Mouse (Mus musculus) embryonic facial prominence, embryonic 10.5 days (tissue): ENCODE results near the gene Agap1. TPM values are rescaled to one million over a fixed set of nuclear protein-coding genes. Genes with fewer than 3 reads are reported as not detected.

Experiments used
- DNase-seq: peaks from one replicate; pipeline ENCODE4 v3.0.0-alpha.2; 2017; ENCODE audit warnings: low spot score
- H3K27ac ChIP-seq: fragments of 300-500 bp; sonication (generic); replicated peaks from 2 replicates; pipeline ENCODE4 v1.5.1; 2016; ENCODE audit warnings: mild to moderate bottlenecking
- H3K27me3 ChIP-seq: fragments of 300-500 bp; sonication (generic); replicated peaks from 2 replicates; pipeline ENCODE4 v1.6.1; 2016; ENCODE audit warnings: low read depth, mild to moderate bottlenecking; ENCODE audit not compliant: poor library complexity, severe bottlenecking
- H3K36me3 ChIP-seq: fragments of 300-500 bp; sonication (generic); replicated peaks from 2 replicates; pipeline ENCODE4 v1.6.1; 2016; ENCODE audit warnings: mild to moderate bottlenecking, moderate library complexity
- H3K4me1 ChIP-seq: fragments of 300-500 bp; sonication (generic); 2 replicates; pipeline ENCODE4 v1.6.1; 2016
- H3K4me3 ChIP-seq: fragments of 300-500 bp; sonication (generic); 2 replicates; pipeline ENCODE4 v1.5.1; 2016; ENCODE audit warnings: mild to moderate bottlenecking, moderate library complexity
- H3K9me3 ChIP-seq: fragments of 300-500 bp; sonication (generic); 2 replicates; pipeline ENCODE4 v1.6.1; 2016; ENCODE audit warnings: mild to moderate bottlenecking
- WGBS: fragments of 180-500 bp; shearing (Covaris S2); methylation state at CpG from one replicate; pipeline ENCODE4 v1.1.7; 2016; 5-methylcytosine and 5-hydroxymethylcytosine counted together
- polyA plus RNA-seq: library from polyadenylated mRNA; unstranded; fragments of >200 nt; fragmentation: Nextera tagmentation; extraction: Ambion mirVana; gene quantifications from 2 replicates; pipeline ENCODE4 v1.2.1, GENCODE M21; 2016

Gene Agap1
- polyA plus RNA-seq, 1 experiment from 2014 or later = 13.6 TPM

DNA sequence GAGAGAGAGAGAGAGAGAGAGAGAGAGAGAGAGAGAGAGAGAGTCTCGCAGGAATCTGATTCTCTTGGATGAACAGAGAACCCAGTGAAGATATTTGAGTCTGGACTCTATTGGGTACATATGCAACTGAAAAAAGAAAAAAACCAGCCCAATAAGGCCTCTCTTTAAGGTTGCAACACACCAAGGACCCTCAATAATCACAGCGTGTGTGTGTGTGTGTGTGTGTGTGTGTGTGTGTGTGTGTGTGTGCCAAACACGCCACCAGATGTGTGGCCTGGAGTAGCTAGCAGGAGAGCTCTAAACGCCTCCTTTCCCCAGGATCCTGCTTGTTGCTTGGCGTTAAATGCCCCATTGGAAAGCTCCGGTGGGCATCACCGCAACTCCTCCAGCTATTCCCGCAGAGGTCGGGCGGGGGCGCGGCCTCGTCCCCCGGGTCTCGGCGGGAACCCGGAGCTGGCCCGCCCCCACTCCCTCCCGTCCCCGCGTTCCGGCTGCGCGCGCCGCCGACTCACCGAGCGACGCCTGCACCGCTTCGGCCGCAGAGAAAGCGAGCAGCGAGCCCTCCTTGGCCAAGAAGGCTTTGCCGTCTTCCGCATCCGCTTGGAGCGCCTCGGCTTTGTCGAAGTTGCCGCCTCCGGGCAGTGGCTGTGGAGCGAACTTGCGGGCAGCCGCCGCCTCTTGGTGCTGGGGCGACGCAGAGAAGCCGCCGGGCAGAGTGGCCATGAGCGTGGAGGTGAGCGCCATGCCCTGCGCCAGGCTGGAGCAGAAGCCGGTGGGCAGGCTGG is 475.3 kb downstream of the Agap1 start:
- Histone ChIP-seq H3K27me3 (peaks cover 100% of the 10 kb centered on the region), H3K36me3 (no peaks in the 10 kb centered on the region), H3K27ac (peak overlapping the region; percentile 82), H3K4me3 (peak overlapping the region; percentile 63), H3K9me3 (no peaks in the 10 kb centered on the region), H3K4me1 (peaks cover 88% of the 10 kb centered on the region)
- WGBS = under 1% methylated on average over 55 of the region's 55 CpGs
- peak; percentile 80 for DNase-seq

DNA sequence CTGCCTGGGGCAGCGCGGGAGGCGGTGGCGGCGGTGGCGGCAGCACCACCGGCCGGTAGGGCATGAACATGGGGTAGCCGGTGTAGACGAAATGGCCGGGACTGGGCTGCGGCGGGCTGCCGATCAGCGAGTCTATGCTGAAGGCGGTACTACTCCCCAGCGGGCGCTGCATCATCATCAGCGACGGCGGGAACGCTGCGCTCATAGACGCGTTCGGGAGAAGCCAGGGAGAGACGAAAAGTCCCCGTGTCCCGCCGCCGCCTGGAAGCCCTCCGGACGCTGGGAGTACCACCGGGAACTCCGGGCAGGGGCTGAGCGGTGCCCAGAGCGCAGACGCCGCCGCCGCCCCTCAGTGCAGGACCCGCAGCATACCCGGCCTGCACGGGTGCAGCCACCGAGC is 475.9 kb downstream of the Agap1 start:
- H3K9me3 ChIP-seq = no peaks in the 10 kb centered on the region
- H3K4me3 ChIP-seq = peak overlapping the region; percentile 63
- H3K27me3 ChIP-seq = peaks cover 100% of the 10 kb centered on the region
- peak overlapping the region; percentile 82 for H3K27ac ChIP-seq
- H3K4me1 ChIP-seq = peaks cover 88% of the 10 kb centered on the region
- H3K36me3 ChIP-seq = no peaks in the 10 kb centered on the region
- peak; percentile 66 for DNase-seq
- under 1% methylated on average over 45 of the region's 45 CpGs for WGBS

DNA sequence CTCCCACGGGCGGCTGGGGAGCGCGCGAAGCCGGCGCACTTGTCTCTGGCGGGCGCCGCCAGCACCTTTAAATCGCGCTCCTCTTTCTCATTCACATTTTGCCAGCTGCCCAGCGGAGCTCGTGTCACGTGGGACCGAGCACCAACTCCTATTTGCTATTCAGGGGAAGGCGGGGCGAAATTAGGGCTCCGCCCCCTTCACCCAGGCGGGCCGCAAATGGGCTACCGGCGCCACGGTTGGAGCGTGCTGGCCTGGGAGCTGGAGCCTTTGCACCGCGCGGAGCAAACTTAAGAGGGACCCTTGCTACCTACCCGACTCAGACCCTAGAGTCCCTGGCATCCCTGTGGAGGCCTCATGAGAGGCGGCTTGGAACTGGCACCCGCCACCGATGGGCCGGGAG is 476.5 kb downstream of the Agap1 start, which contains the start of gene Gbx2:
Gene Gbx2 (minus strand): TSS at position 60 of the 400 bp plus-strand sequence.
- Histone ChIP-seq H3K27me3 (peaks cover 100% of the 10 kb centered on the region), H3K9me3 (no peaks in the 10 kb centered on the region), H3K27ac (peak within 1 kb of the TSS; percentile 82), H3K4me1 (peaks cover 88% of the 10 kb centered on the region), H3K36me3 (no peaks in the 10 kb centered on the region), H3K4me3 (peak within 1 kb of the TSS; percentile 63)
- peak; percentile 92 for DNase-seq
- WGBS = under 1% methylated on average over 33 of the region's 33 CpGs

DNA sequence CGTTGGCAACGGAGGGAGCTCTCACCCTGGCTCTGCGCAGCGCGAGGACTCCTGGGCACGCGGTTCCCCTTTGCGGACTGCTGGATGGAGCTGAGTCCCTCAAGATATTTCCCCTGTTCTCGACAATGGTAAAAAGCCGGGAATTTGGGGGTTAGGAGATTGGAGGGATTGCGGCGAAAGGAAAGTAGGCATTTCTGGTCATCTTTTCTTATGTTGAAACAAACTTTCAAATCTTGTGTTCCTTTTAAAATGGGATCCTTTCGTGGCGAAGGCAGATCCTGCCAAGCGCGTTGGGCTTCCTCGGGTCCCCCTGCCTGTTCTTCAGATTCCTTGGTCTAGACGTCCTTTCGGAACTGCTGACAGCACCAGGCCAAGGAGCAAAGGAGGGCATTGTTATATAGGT is 477.4 kb downstream of the Agap1 start:
- Histone ChIP-seq H3K36me3 (no peaks in the 10 kb centered on the region), H3K4me3 (peak overlapping the region; percentile 63), H3K27me3 (peaks cover 100% of the 10 kb centered on the region), H3K9me3 (no peaks in the 10 kb centered on the region), H3K27ac (no peak overlapping the region; the same call in 1 of the 2 replicates), H3K4me1 (peaks cover 83% of the 10 kb centered on the region)
- 2% methylated on average over 19 of the region's 19 CpGs for WGBS
- DNase-seq = peak; percentile 43

DNA sequence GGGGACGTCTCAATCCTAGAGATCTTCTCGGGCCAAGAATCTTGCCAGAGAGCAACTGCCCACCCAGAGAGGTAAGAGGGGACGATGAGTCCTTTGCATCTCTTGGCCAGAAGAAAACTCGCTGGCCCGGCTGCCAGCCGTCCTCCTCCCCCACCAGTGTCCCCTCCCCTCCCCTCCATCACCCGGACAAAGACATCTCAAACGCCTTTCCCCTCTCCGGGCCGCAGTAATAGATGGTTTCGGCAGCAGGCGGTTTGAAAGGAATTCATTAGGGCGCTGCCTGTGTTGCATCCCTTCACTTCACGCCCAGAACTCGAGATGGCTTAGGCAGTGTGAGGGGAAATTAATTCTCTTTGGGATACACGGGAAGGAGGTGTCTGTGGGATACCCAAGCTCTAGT is 478.0 kb downstream of the Agap1 start:
- peak; percentile 62 for DNase-seq
- no peak overlapping the region; the same call in 1 of the 2 replicates for H3K27ac ChIP-seq
- no peaks in the 10 kb centered on the region for H3K9me3 ChIP-seq
- no peaks in the 10 kb centered on the region for H3K36me3 ChIP-seq
- peak overlapping the region; percentile 63 for H3K4me3 ChIP-seq
- under 1% methylated on average over 16 of the region's 16 CpGs for WGBS
- peaks cover 77% of the 10 kb centered on the region for H3K4me1 ChIP-seq
- H3K27me3 ChIP-seq = peaks cover 100% of the 10 kb centered on the region

DNA sequence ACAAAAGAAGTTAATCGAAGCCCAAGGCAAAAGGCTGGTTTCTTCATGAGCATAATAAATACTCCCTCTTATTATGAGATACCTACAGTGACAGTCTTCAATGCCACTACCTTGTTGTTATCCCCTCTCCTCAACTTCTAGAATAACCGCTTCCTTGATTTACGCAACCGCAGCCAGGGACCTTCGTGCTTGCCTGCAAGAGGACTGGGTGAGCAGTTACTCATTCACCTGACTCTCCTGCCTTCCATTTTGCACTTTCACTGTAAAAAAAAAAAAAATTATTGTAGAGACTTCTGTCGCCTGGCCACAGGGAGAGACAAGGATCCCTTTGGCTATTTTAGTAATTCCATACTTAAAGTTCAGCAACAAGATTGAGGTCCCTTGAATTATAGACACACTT is 478.4 kb downstream of the Agap1 start:
- no peak overlapping the region for H3K27ac ChIP-seq
- H3K27me3 ChIP-seq = peaks cover 100% of the 10 kb centered on the region
- DNase-seq = no peak
- WGBS = 3% methylated on average over 6 of the region's 6 CpGs
- H3K4me3 ChIP-seq = peak overlapping the region; percentile 63; the same call in 1 of the 2 replicates
- H3K4me1 ChIP-seq = peaks cover 75% of the 10 kb centered on the region
- H3K9me3 ChIP-seq = no peaks in the 10 kb centered on the region
- no peaks in the 10 kb centered on the region for H3K36me3 ChIP-seq

DNA sequence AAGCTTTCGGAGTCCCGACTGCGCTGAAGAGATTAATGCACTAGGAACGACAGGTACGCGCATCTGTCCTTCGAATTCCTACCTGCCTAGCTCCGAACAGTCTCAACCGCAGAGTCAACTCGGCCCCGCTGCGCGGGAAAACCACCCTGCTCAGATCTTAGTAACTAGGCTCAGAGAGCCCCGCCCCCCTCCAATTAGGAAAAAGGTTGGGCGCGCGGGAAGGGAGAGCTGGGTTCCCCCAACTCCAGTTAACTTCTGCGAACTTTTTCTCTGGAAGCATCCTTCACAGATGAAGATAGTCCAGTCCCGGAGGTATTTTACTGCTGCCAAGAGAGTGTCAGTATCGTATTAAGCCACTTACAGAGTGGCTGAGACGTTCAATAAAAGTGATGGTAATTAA is 479.2 kb downstream of the Agap1 start:
- H3K36me3 ChIP-seq = no peaks in the 10 kb centered on the region
- peak; percentile 65 for DNase-seq
- peaks cover 70% of the 10 kb centered on the region for H3K4me1 ChIP-seq
- H3K27me3 ChIP-seq = peaks cover 100% of the 10 kb centered on the region
- H3K27ac ChIP-seq = no peak overlapping the region
- WGBS = under 1% methylated on average over 21 of the region's 21 CpGs
- no peaks in the 10 kb centered on the region for H3K9me3 ChIP-seq
- no peak overlapping the region; the same call in 1 of the 2 replicates for H3K4me3 ChIP-seq

DNA sequence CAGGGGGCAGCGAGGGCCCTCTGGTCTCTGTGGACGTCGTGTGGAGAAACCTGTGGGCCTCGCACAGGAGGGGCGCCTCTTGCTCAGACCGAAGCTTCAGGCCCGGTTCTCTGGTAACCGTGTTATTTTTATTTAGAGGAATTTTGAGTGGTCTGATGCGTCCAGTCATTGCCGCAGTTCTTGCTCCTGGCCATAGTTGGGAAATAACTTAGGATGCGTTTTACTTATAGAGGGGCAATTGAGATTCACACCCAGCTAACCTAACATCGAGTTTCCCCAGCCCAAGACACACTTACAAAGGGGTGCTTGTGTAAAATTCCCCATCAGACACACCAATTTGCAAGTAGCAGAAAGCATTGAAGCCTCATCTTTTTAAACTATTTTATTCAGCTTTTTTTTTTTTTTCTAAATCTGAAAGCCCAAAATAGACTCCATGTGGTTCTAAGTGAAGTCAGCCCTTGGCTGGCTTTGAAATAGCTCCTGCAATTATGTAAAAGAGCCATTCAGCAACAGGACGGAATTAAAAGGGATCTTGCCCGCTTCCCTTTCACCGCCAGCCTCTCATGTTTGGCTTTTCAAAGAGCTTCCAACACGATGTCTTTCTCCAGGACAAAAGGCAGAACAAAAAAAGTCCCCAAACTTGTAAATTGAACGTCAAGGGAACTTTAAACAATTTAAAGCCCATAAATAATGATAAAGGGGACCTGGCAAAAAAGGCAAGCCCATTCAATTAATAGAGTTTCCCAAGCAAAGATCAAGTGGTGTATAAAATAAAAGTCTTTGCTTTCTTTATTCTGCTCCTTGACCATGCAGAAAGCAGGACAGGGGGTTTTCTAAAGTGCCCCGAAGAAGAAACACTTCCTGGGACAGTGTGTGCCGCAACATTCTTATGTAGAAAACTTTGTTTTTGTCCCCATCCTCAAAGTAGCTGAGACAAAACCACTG is 480.0 kb downstream of the Agap1 start:
- H3K36me3 ChIP-seq = no peaks in the 10 kb centered on the region
- no peak overlapping the region for H3K27ac ChIP-seq
- peaks cover 100% of the 10 kb centered on the region for H3K27me3 ChIP-seq
- no peaks in the 10 kb centered on the region for H3K9me3 ChIP-seq
- WGBS = 1% methylated on average over 19 of the region's 19 CpGs
- DNase-seq = peak; percentile 44
- no peak overlapping the region for H3K4me3 ChIP-seq
- H3K4me1 ChIP-seq = peaks cover 63% of the 10 kb centered on the region

DNA sequence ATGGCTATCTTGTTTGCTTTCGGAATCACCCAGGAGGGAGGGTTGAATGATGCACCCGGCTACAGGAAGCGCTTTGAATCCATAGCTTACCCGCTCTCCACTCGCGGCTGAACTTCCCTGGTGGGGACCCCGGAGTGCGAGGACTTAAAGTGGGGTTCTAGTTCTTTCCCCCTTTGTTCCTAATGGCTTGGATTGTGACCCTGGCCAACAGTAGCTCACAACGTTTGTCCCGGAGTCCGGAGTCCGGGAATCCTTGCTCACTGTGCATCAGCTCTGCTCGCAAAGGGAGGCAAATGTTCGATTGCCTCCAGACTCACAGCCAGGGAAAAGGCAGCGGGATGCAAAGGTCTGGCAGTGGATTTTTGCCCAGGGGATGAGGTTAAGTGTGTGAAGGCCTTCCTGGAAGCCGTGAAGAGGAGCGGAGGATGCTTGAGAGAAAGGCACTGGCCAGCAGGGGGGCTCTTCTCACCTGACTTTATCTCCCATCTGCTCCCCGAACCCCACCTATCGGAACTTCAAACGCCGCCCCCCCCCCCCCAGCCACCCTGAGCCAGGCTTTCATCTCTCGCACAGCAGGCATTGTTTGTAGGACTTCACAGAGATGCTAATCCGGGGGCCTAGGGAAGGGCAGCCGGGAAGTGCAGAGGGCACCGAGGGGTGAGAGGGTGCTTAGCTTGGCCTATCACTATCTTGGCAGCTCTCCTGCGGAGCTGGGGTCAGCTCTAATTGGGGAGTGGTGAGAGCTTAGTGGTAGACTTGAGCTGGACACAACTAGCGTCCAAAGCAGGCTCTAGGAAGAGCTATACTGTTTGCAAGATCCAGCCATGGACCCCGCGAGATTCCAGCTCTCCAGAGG is 481.1 kb downstream of the Agap1 start:
- peak overlapping the region; percentile 25 for H3K4me3 ChIP-seq
- no peak overlapping the region; the same call in 1 of the 2 replicates for H3K27ac ChIP-seq
- under 1% methylated on average over 29 of the region's 29 CpGs for WGBS
- DNase-seq = peak; percentile 42
- H3K27me3 ChIP-seq = peaks cover 100% of the 10 kb centered on the region
- peaks cover 60% of the 10 kb centered on the region for H3K4me1 ChIP-seq
- H3K9me3 ChIP-seq = no peaks in the 10 kb centered on the region
- H3K36me3 ChIP-seq = no peaks in the 10 kb centered on the region

DNA sequence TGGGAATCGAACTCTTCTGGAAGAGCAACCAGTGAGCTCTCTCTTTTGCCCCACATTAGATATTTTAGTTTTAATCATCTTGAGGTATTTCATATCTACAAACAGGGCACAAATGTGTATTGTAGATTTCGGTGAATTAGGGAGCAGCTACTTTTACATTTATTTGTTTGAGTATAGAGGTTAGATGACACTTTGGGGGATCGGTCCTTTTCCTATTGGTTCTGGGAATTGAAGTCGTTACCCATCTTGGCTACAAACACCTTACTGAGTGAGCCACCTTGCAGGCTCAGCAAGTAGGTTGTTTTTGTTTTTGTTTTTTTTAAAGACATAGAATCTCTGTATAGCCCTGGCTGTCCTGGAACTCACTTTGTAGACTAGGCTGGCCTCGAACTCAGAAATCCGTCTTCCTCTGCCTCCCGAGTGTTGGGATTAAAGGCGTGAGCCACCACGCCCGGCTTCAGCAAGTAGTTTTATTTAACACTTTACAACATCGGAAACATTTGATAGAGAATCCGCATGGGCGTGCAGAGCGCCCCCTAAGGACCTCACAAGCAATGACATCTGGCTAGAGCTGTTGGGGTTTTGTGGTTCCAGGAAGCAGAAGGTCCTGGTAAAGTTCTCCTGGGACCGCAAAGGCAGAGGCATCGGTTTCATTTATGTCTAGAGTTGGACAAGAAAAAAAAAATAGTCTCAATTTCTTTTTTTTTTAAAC is 484.4 kb downstream of the Agap1 start:
- Histone ChIP-seq H3K27me3 (peaks cover 100% of the 10 kb centered on the region), H3K4me3 (no peak overlapping the region), H3K27ac (no peak overlapping the region), H3K9me3 (no peaks in the 10 kb centered on the region), H3K36me3 (no peaks in the 10 kb centered on the region), H3K4me1 (peaks cover 53% of the 10 kb centered on the region)
- no peak for DNase-seq
- 21% methylated on average over 16 of the region's 16 CpGs for WGBS

DNA sequence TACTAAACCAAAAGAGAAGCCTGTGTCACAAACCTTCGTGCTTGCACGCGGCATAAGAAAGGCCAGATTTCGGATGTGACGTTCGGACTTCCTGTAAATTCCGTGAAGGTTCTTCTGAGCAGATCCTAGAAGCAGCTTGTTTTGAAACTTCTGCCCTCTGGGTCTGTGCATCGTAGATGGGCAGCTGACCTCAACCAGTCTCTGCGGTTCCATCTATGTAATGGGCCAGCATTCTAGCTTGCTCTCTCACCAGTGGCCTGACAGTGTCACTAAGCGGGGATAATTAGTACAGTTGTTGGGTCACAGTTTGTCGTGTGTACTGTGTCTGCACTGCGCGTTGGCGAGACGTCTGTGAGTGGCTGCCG is 485.0 kb downstream of the Agap1 start:
- Histone ChIP-seq H3K36me3 (no peaks in the 10 kb centered on the region), H3K9me3 (no peaks in the 10 kb centered on the region), H3K27ac (no peak overlapping the region), H3K27me3 (peaks cover 100% of the 10 kb centered on the region), H3K4me3 (0 out of 2 replicates have a peak overlapping the region, but pooled peaks have one; percentile 19), H3K4me1 (peaks cover 49% of the 10 kb centered on the region)
- no peak for DNase-seq
- whole genome bisulfite sequencing = 23% methylated on average over 16 of the region's 16 CpGs
